Mouse (Mus musculus): ENCODE data around the gene Foxf1. TPM values are rescaled to one million over a fixed set of nuclear protein-coding genes. Genes with fewer than 3 reads are reported as not detected.

The Foxf1 gene
- polyA plus RNA-seq, 1 experiment = not detected

- Histone ChIP-seq H3K4me3 (ENCODE audit: insufficient read depth, low read length) (no peak overlapping the region), H3K4me1 (ENCODE audit: control insufficient read depth, insufficient read depth, low read length) (peaks cover 21% of the 10 kb centered on the region), H3K27ac (ENCODE audit: insufficient read depth, low read depth, low read length) (no peak overlapping the region)
- TF ChIP-seq POLR2A (IDR thresholded peaks at IDR 0.05; ENCODE audit: borderline replicate concordance, low read depth, low read length) (no peak), CTCF (IDR thresholded peaks at IDR 0.05; ENCODE audit: low read depth, low read length) (no peak)
Observed at GRCm38 (mm10) chr8:121111145-121111907, 27.1 kb downstream of the Foxf1 start.

- Histone ChIP-seq H3K27ac (ENCODE audit: insufficient read depth, low read depth, low read length) (no peak overlapping the region), H3K4me1 (ENCODE audit: control insufficient read depth, insufficient read depth, low read length) (peaks cover 16% of the 10 kb centered on the region), H3K4me3 (ENCODE audit: insufficient read depth, low read length) (no peak overlapping the region)
- TF ChIP-seq POLR2A (IDR thresholded peaks at IDR 0.05; ENCODE audit: borderline replicate concordance, low read depth, low read length) (no peak), CTCF (IDR thresholded peaks at IDR 0.05; ENCODE audit: low read depth, low read length) (peak; percentile 98)
Observed at GRCm38 (mm10) chr8:121113261-121113660, 29.1 kb downstream of the Foxf1 start.

GRCm38 (mm10) chr8:121115136-121115535 is 30.9 kb downstream of the Foxf1 start:
- TF ChIP-seq POLR2A (IDR thresholded peaks at IDR 0.05; ENCODE audit: borderline replicate concordance, low read depth, low read length) (no peak), CTCF (IDR thresholded peaks at IDR 0.05; ENCODE audit: low read depth, low read length) (no peak)
- Histone ChIP-seq H3K4me3 (ENCODE audit: insufficient read depth, low read length) (no peak overlapping the region), H3K27ac (ENCODE audit: insufficient read depth, low read depth, low read length) (no peak overlapping the region), H3K4me1 (ENCODE audit: control insufficient read depth, insufficient read depth, low read length) (peaks cover 7% of the 10 kb centered on the region)

DNA sequence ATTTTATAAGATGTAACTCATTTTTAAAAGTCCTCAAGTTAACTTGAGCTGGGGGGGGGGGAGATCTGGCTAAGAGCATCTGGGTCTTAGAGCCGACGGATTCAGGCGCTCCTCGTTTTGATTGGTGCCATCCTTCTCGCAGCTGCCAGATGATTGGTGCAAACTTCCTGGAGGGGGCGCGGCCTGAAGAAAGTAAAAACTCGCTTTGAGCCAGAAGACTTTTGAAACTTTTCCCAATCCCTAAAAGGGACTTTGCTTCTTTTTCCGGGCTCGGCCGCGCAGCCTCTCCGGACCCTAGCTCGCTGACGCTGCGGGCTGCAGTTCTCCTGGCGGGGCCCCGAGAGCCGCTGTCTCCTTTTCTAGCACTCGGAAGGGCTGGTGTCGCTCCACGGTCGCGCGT is 31.8 kb downstream of the Foxf1 start, which contains the start of gene Foxc2:
TSS of gene Foxc2 (plus strand) at position 224 of the 400 bp plus-strand sequence.
- peaks cover 6% of the 10 kb centered on the region for H3K4me1 ChIP-seq (ENCODE audit: control insufficient read depth, insufficient read depth, low read length)
- H3K27ac ChIP-seq (ENCODE audit: insufficient read depth, low read depth, low read length) = no peak within 1 kb of the TSS
- TF ChIP-seq CTCF (IDR thresholded peaks at IDR 0.05; ENCODE audit: low read depth, low read length) (no peak), POLR2A (IDR thresholded peaks at IDR 0.05; ENCODE audit: borderline replicate concordance, low read depth, low read length) (no peak)
- H3K4me3 ChIP-seq (ENCODE audit: insufficient read depth, low read length) = no peak within 1 kb of the TSS; the same call in 1 of the 2 replicates

GRCm38 (mm10) chr8:121116591-121117185 is 32.5 kb downstream of the Foxf1 start:
- Histone ChIP-seq H3K4me3 (ENCODE audit: insufficient read depth, low read length) (no peak overlapping the region), H3K4me1 (ENCODE audit: control insufficient read depth, insufficient read depth, low read length) (peaks cover under 1% of the 10 kb centered on the region), H3K27ac (ENCODE audit: insufficient read depth, low read depth, low read length) (no peak overlapping the region)
- TF ChIP-seq POLR2A (IDR thresholded peaks at IDR 0.05; ENCODE audit: borderline replicate concordance, low read depth, low read length) = no peak
- TF ChIP-seq CTCF (IDR thresholded peaks at IDR 0.05; ENCODE audit: low read depth, low read length) = no peak

GRCm38 (mm10) chr8:121117186-121117651 is 33.0 kb downstream of the Foxf1 start:
- Histone ChIP-seq H3K4me3 (ENCODE audit: insufficient read depth, low read length) (no peak overlapping the region), H3K27ac (ENCODE audit: insufficient read depth, low read depth, low read length) (no peak overlapping the region), H3K4me1 (ENCODE audit: control insufficient read depth, insufficient read depth, low read length) (no peaks in the 10 kb centered on the region)
- TF ChIP-seq POLR2A (IDR thresholded peaks at IDR 0.05; ENCODE audit: borderline replicate concordance, low read depth, low read length) (no peak), CTCF (IDR thresholded peaks at IDR 0.05; ENCODE audit: low read depth, low read length) (no peak)

DNA sequence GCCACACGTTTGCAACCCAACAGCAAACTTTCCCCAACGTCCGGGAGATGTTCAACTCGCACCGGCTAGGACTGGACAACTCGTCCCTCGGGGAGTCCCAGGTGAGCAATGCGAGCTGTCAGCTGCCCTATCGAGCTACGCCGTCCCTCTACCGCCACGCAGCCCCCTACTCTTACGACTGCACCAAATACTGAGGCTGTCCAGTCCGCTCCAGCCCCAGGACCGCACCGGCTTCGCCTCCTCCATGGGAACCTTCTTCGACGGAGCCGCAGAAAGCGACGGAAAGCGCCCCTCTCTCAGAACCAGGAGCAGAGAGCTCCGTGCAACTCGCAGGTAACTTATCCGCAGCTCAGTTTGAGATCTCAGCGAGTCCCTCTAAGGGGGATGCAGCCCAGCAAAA is 33.7 kb downstream of the Foxf1 start:
- no peaks in the 10 kb centered on the region for H3K4me1 ChIP-seq (ENCODE audit: control insufficient read depth, insufficient read depth, low read length)
- H3K4me3 ChIP-seq (ENCODE audit: insufficient read depth, low read length) = no peak overlapping the region
- TF ChIP-seq CTCF (IDR thresholded peaks at IDR 0.05; ENCODE audit: low read depth, low read length) (no peak), POLR2A (IDR thresholded peaks at IDR 0.05; ENCODE audit: borderline replicate concordance, low read depth, low read length) (no peak)
- H3K27ac ChIP-seq (ENCODE audit: insufficient read depth, low read depth, low read length) = no peak overlapping the region

DNA sequence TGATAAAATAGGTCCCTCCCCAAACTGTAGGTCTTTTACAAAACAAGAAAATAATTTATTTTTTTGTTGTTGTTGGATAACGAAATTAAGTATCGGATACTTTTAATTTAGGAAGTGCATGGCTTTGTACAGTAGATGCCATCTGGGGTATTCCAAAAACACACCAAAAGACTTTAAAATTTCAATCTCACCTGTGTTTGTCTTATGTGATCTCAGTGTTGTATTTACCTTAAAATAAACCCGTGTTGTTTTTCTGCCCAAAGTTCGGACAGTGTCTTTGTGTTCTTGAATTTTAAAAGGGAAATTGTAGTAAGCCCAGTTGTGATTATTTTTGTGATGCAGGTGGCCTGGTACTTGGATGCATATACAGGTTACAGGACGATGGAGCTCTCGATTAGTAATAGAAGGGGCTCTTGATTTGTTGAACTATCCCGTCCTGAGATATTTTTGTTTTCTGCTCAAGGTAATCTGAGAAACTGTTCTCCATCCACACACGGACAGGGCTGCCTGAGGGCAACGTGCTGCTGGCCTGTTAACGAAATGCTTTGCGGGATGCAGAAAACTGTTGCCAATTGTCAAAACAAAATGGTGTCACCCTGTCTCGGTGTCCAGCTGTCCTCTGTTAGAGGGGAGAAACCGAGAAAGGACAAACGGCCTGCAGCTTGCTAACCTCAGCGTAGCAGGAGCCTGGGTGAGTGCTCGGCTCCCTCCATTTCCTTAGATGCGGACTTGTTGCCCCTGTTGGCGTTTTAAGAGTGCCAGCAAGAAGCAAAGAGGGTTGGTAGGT is 34.6 kb downstream of the Foxf1 start:
- Histone ChIP-seq H3K4me3 (ENCODE audit: insufficient read depth, low read length) (no peak overlapping the region), H3K4me1 (ENCODE audit: control insufficient read depth, insufficient read depth, low read length) (no peaks in the 10 kb centered on the region), H3K27ac (ENCODE audit: insufficient read depth, low read depth, low read length) (no peak overlapping the region)
- TF ChIP-seq CTCF (IDR thresholded peaks at IDR 0.05; ENCODE audit: low read depth, low read length) (no peak), POLR2A (IDR thresholded peaks at IDR 0.05; ENCODE audit: borderline replicate concordance, low read depth, low read length) (no peak)

- no peaks in the 10 kb centered on the region for H3K4me1 ChIP-seq (ENCODE audit: control insufficient read depth, insufficient read depth, low read length)
- H3K4me3 ChIP-seq (ENCODE audit: insufficient read depth, low read length) = no peak overlapping the region
- TF ChIP-seq CTCF (IDR thresholded peaks at IDR 0.05; ENCODE audit: low read depth, low read length) (no peak), POLR2A (IDR thresholded peaks at IDR 0.05; ENCODE audit: borderline replicate concordance, low read depth, low read length) (no peak)
- no peak overlapping the region for H3K27ac ChIP-seq (ENCODE audit: insufficient read depth, low read depth, low read length)
Observed at GRCm38 (mm10) chr8:121119635-121120455, 35.7 kb downstream of the Foxf1 start.

Measured in bone marrow macrophage, adult 2 months (primary cell).